Mouse (Mus musculus) myocyte (in vitro differentiated cells): Measurements from ENCODE around the gene Lpp.

ENCODE experiments used
- MAX ChIP-seq: IDR thresholded peaks from one replicate; pipeline ENCODE4 v1.6.1; 2011; ENCODE audit warnings: low read depth, mild to moderate bottlenecking, control low read depth
- MYOD1 ChIP-seq, 3 experiments: IDR thresholded peaks; one replicate each; pipeline ENCODE4 v1.6.1; 2011; ENCODE audit warnings: control low read depth in 2 of 3, low read depth in 2 of 3, mild to moderate bottlenecking in 2 of 3, moderate library complexity in 1 of 3; ENCODE audit not compliant: insufficient read length in 2 of 3, control insufficient read depth in 1 of 3
- POLR2A ChIP-seq: IDR thresholded peaks from one replicate; pipeline ENCODE4 v1.6.1; 2011; ENCODE audit warnings: low read depth, mild to moderate bottlenecking, control low read depth, moderate library complexity; ENCODE audit not compliant: insufficient read length

DNA sequence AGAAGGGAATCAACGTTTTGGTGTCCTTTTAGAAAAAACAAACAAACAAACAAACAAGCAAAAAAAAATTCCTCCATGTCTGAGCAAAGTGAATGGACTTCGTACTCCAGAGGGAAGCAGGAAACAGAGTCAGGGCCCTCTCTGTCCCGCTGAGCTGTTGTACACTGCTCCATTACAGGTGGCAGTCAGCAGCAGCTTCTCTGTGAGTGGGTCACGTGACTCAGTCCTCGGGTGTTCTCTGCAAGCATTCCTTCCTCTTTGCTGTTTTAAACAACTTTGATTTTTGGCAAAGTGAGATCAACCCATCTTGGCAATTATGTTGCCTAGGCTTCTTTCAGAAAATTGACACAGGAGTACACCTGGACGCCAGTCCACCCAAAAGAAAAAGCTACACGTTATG, 125.5 kb downstream of the Lpp start:
- TF ChIP-seq POLR2A, result no peak
- no peak for TF ChIP-seq MAX
- TF ChIP-seq MYOD1 (IDR thresholded peaks at IDR 0.05; ENCODE audit: control insufficient read depth in 1 of 3, insufficient read length in 2 of 3, low read depth in 2 of 3), result no peak
